Mouse (Mus musculus) G1E (cell line): ENCODE data around the gene Mad1l1. TPM values are rescaled to one million over a fixed set of nuclear protein-coding genes. Genes with fewer than 3 reads are reported as not detected.

Experiments
- ATAC-seq: 2 replicates; pipeline ENCODE4 v1.8.0; 2016; ENCODE audit warnings: mild to moderate bottlenecking; ENCODE audit not compliant: insufficient number of reproducible peaks, poor library complexity, low FRiP score, severe bottlenecking; ENCODE audit errors: extremely low read depth
- DNase-seq: peaks from one replicate; pipeline ENCODE4 v3.0.0; 2012; ENCODE audit warnings: low spot score
- H3K27me3 ChIP-seq: 2 replicates; pipeline ENCODE4 v1.6.1; 2012; ENCODE audit warnings: mild to moderate bottlenecking, low read length, inconsistent platforms; ENCODE audit not compliant: insufficient read depth
- H3K36me3 ChIP-seq: replicated peaks from 2 replicates; pipeline ENCODE3; 2012; ENCODE audit warnings: mild to moderate bottlenecking, inconsistent platforms
- H3K4me1 ChIP-seq: 2 replicates; pipeline ENCODE4 v1.6.1; 2012; ENCODE audit warnings: low read depth, low read length, inconsistent platforms, mixed read lengths; ENCODE audit not compliant: insufficient read depth
- H3K4me3 ChIP-seq: 2 replicates; pipeline ENCODE4 v1.5.1; 2012; ENCODE audit warnings: low read depth, mild to moderate bottlenecking, inconsistent platforms, low read length, moderate library complexity, mixed read lengths
- H3K9me3 ChIP-seq: replicated peaks from 2 replicates; pipeline ENCODE4 v1.6.1; 2012; ENCODE audit warnings: inconsistent platforms
- CTCF ChIP-seq: IDR thresholded peaks from 2 replicates; pipeline ENCODE4 v1.5.1; 2012; ENCODE audit warnings: low read depth, low read length, inconsistent platforms, mixed read lengths
- GATA1 ChIP-seq: IDR thresholded peaks from 2 replicates; pipeline ENCODE4 v1.6.1; 2012; ENCODE audit warnings: borderline replicate concordance, low read length, inconsistent platforms, mixed read lengths
- GATA2 ChIP-seq: IDR thresholded peaks from 2 replicates; pipeline ENCODE4 v1.6.1; 2012; ENCODE audit warnings: low read depth, low read length, inconsistent platforms, borderline replicate concordance
- POLR2AphosphoS5 ChIP-seq: IDR thresholded peaks from 2 replicates; pipeline ENCODE4 v1.6.1; 2012; ENCODE audit warnings: low read depth, low read length, inconsistent platforms; ENCODE audit not compliant: insufficient replicate concordance
- TAL1 ChIP-seq: conservative IDR thresholded peaks from 2 replicates; pipeline ENCODE4 v1.6.1; 2012; ENCODE audit warnings: low read depth, low read length, inconsistent platforms, mixed read lengths
- polyA plus RNA-seq: library from polyadenylated mRNA; stranded (reverse); fragments of >175 nt; gene quantifications from 2 replicates; pipeline ENCODE4 v1.2.3, GENCODE M21; 2012
- total RNA-seq, 2 experiments: library from RNA; stranded (forward) in 1 of 2; stranded (reverse) in 1 of 2; fragments of 200-1000 nt in 1 of 2; fragments of >200 nt in 1 of 2; fragmentation: Nextera tagmentation in 1 of 2; gene quantifications; 2 replicates each; pipeline ENCODE4 v1.2.3; 2014 to 2017

The Mad1l1 gene
- total and polyA plus RNA-seq, 3 experiments: 28.0 to 45.9 (median 28.9) TPM

GRCm38 (mm10) chr5:140258633-140259032 lies 62.7 kb downstream of the Mad1l1 start:
- no peaks in the 10 kb centered on the region for H3K9me3 ChIP-seq
- TF ChIP-seq GATA2: no peak
- no peak for TF ChIP-seq GATA1
- TF ChIP-seq POLR2AphosphoS5: no peak
- no peak for TF ChIP-seq TAL1
- TF ChIP-seq CTCF: no peak
- no peaks in the 10 kb centered on the region for H3K27me3 ChIP-seq
- H3K4me3 ChIP-seq: no peak overlapping the region
- ATAC-seq (no peak), DNase-seq (no peak)
- peaks cover 100% of the 10 kb centered on the region for H3K36me3 ChIP-seq
- H3K4me1 ChIP-seq: 0 out of 2 replicates have a peak, but pooled peaks cover 2% of the 10 kb centered on the region

- DNase-seq: no peak
- Histone ChIP-seq H3K9me3 (no peaks in the 10 kb centered on the region), H3K4me3 (no peak overlapping the region), H3K36me3 (peaks cover 100% of the 10 kb centered on the region), H3K4me1 (no peaks in the 10 kb centered on the region), H3K27me3 (no peaks in the 10 kb centered on the region)
- ATAC-seq: no peak
- TF ChIP-seq TAL1 (no peak), GATA1 (no peak), CTCF (no peak), POLR2AphosphoS5 (no peak), GATA2 (no peak)
Observed at GRCm38 (mm10) chr5:140258035-140258434, 63.3 kb downstream of the Mad1l1 start.

GRCm38 (mm10) chr5:140257439-140257838 lies 63.9 kb downstream of the Mad1l1 start:
- Histone ChIP-seq H3K4me3 (no peak overlapping the region), H3K9me3 (no peaks in the 10 kb centered on the region), H3K36me3 (peaks cover 100% of the 10 kb centered on the region), H3K4me1 (no peaks in the 10 kb centered on the region), H3K27me3 (no peaks in the 10 kb centered on the region)
- DNase-seq (no peak), ATAC-seq (no peak)
- TF ChIP-seq POLR2AphosphoS5 (no peak), CTCF (no peak), TAL1 (no peak), GATA1 (no peak), GATA2 (no peak)

GRCm38 (mm10) chr5:140256685-140257084 lies 64.7 kb downstream of the Mad1l1 start:
- H3K36me3 ChIP-seq: peaks cover 100% of the 10 kb centered on the region
- DNase-seq: no peak
- no peak for ATAC-seq
- no peak overlapping the region for H3K4me3 ChIP-seq
- no peaks in the 10 kb centered on the region for H3K9me3 ChIP-seq
- no peaks in the 10 kb centered on the region for H3K27me3 ChIP-seq
- TF ChIP-seq CTCF: no peak
- no peak for TF ChIP-seq TAL1
- no peak for TF ChIP-seq GATA1
- no peak for TF ChIP-seq GATA2
- no peak for TF ChIP-seq POLR2AphosphoS5
- H3K4me1 ChIP-seq: no peaks in the 10 kb centered on the region

- DNase-seq (no peak), ATAC-seq (no peak)
- Histone ChIP-seq H3K9me3 (no peaks in the 10 kb centered on the region), H3K4me1 (no peaks in the 10 kb centered on the region), H3K27me3 (no peaks in the 10 kb centered on the region), H3K36me3 (peaks cover 98% of the 10 kb centered on the region), H3K4me3 (no peak overlapping the region)
- TF ChIP-seq TAL1: no peak
- no peak for TF ChIP-seq GATA2
- TF ChIP-seq POLR2AphosphoS5: no peak
- TF ChIP-seq GATA1: no peak
- TF ChIP-seq CTCF: no peak
Observed at GRCm38 (mm10) chr5:140255265-140255664, 66.1 kb downstream of the Mad1l1 start.

- Histone ChIP-seq H3K36me3 (peaks cover 98% of the 10 kb centered on the region), H3K9me3 (no peaks in the 10 kb centered on the region), H3K4me3 (no peak overlapping the region), H3K4me1 (no peaks in the 10 kb centered on the region), H3K27me3 (no peaks in the 10 kb centered on the region)
- TF ChIP-seq GATA1 (no peak), POLR2AphosphoS5 (no peak), GATA2 (no peak), CTCF (no peak), TAL1 (no peak)
- DNase-seq (no peak), ATAC-seq (no peak)
Observed at GRCm38 (mm10) chr5:140254656-140255055, 66.7 kb downstream of the Mad1l1 start.

- Histone ChIP-seq H3K9me3 (no peaks in the 10 kb centered on the region), H3K4me1 (no peaks in the 10 kb centered on the region), H3K36me3 (peaks cover 98% of the 10 kb centered on the region), H3K4me3 (no peak overlapping the region), H3K27me3 (no peaks in the 10 kb centered on the region)
- ATAC-seq (no peak), DNase-seq (no peak)
- TF ChIP-seq GATA2 (no peak), TAL1 (no peak), GATA1 (no peak)
Observed at GRCm38 (mm10) chr5:140251989-140252388, 69.4 kb downstream of the Mad1l1 start.
